In the genomic region with DNA sequence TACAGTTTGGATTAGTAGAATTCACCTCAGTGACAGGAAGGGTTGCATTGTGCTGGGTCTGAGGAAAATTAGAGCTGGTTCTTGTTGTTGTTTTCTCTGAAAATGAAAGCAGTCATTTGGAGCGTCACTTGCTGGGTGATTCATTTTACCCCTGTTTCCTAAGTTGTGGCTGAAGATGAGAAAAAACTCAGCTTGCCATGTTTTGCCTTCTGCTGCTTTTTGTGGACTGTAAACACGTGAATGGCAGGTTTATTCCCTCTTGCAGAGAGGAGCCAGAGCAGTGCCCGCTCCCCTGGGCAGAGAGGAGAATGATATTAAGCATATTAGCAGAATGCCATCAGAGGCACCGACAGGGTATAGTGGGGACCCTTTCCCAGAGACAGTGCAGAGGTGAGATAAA, we compare ENCODE assay signal across 8 mouse cellular contexts.
DNase-seq lines count a peak whose midpoint lies in the region; ATAC-seq and TF ChIP-seq lines count a peak whose summit lies in the region.

No protein-coding gene starts in this region.

- no peak for DNase-seq in left cerebral cortex, adult 2 months (ENCODE audit: extremely low spot score in 1 of 2, low spot score in 2 of 2)
- DNase-seq in left cerebral cortex, adult 11 months (ENCODE audit: low spot score): no peak
- peak; percentile 30 for DNase-seq in brain, embryonic 14.5 days (ENCODE audit: low read depth)
- no peak for DNase-seq in hindbrain, embryonic 14.5 days (ENCODE audit: low spot score)
- DNase-seq in midbrain, embryonic 14.5 days: no peak
- DNase-seq in left cerebral cortex, adult 8-10 months (ENCODE audit: low spot score in 2 of 2): no peak
- DNase-seq in thymus, postnatal 36 days: no peak

- H3K4me1 ChIP-seq in hindbrain, embryonic 14.5 days (replicated peaks; ENCODE audit: control insufficient read depth, insufficient read depth, low read length): peaks cover 52% of the 10 kb centered on the region
- peaks cover 39% of the 10 kb centered on the region for H3K4me1 ChIP-seq in midbrain, embryonic 14.5 days (ENCODE audit: control insufficient read depth, insufficient read depth, low read length)

- 4% methylated on average over 4 of the region's 4 CpGs for WGBS in hindbrain, embryonic 14.5 days
- 4% methylated on average over 4 of the region's 4 CpGs for WGBS in midbrain, embryonic 14.5 days

- intact Hi-C loops in left cerebral cortex, adult 2 months (cut with DNase I): no loop called here

- TF ChIP-seq CTCF in left cerebral cortex, adult 2 months (IDR thresholded peaks at IDR 0.05): no peak
- TF ChIP-seq CTCF in brain, embryonic 14.5 days (IDR thresholded peaks at IDR 0.05; ENCODE audit: borderline replicate concordance, extremely low read depth, insufficient read depth, insufficient read length): no peak

- peak overlapping the region; percentile 65 for H3K4me2 ChIP-seq in hindbrain, embryonic 14.5 days (replicated peaks)
- peak overlapping the region; percentile 70 for H3K4me2 ChIP-seq in midbrain, embryonic 14.5 days (ENCODE audit: low read length)

- ATAC-seq in hindbrain, embryonic 14.5 days (ENCODE audit: low FRiP score): no peak
- ATAC-seq in midbrain, embryonic 14.5 days (ENCODE audit: low FRiP score, low TSS enrichment): no peak
- ATAC-seq in megakaryocyte-erythroid progenitor cell, adult 5-6 weeks (replicated peaks; ENCODE audit: low FRiP score, low TSS enrichment, poor library complexity, severe bottlenecking): no peak

- no peaks in the 10 kb centered on the region for H3K27me3 ChIP-seq in hindbrain, embryonic 14.5 days (ENCODE audit: control insufficient read depth, insufficient read depth, low read length)
- no peaks in the 10 kb centered on the region for H3K27me3 ChIP-seq in midbrain, embryonic 14.5 days (ENCODE audit: control insufficient read depth, insufficient read depth, low read length)

- peak overlapping the region; percentile 88; the same call in 1 of the 2 replicates for H3K27ac ChIP-seq in left cerebral cortex, adult 2 months
- H3K27ac ChIP-seq in hindbrain, embryonic 14.5 days: peak overlapping the region; percentile 89; the same call in 1 of the 2 replicates
- peak overlapping the region; percentile 38; the same call in 1 of the 2 replicates for H3K27ac ChIP-seq in midbrain, embryonic 14.5 days (replicated peaks; ENCODE audit: low read depth, low read length)

- no peak for TF ChIP-seq POLR2A in brain, embryonic 14.5 days (IDR thresholded peaks at IDR 0.05; ENCODE audit: borderline replicate concordance, extremely low read depth, insufficient read depth, insufficient read length, poor library complexity, severe bottlenecking)

- peak overlapping the region; percentile 83 for H3K9ac ChIP-seq in hindbrain, embryonic 14.5 days
- H3K9ac ChIP-seq in midbrain, embryonic 14.5 days (replicated peaks; ENCODE audit: low read length): peak overlapping the region; percentile 80

- peak overlapping the region; percentile 89 for H3K4me3 ChIP-seq in left cerebral cortex, adult 2 months
- peak overlapping the region; percentile 56 for H3K4me3 ChIP-seq in hindbrain, embryonic 14.5 days (replicated peaks; ENCODE audit: low read length)
- H3K4me3 ChIP-seq in midbrain, embryonic 14.5 days (replicated peaks; ENCODE audit: low read depth, low read length): peak overlapping the region; percentile 65

- no peaks in the 10 kb centered on the region for H3K9me3 ChIP-seq in hindbrain, embryonic 14.5 days (ENCODE audit: control insufficient read depth, low read length)
- no peaks in the 10 kb centered on the region for H3K9me3 ChIP-seq in midbrain, embryonic 14.5 days (ENCODE audit: control insufficient read depth, low read length)

- no peaks in the 10 kb centered on the region for H3K36me3 ChIP-seq in hindbrain, embryonic 14.5 days (replicated peaks; ENCODE audit: control insufficient read depth, insufficient read depth)
- H3K36me3 ChIP-seq in midbrain, embryonic 14.5 days (ENCODE audit: control insufficient read depth, insufficient read depth, low read length): no peaks in the 10 kb centered on the region

Comparison
In these comparisons a context has a peak if more than half of its experiments do, and no peak if none do; other contexts are left out.
1. H3K27ac ChIP-seq: peak in every context shown above with its lines; median percentile 89 in hindbrain, embryonic 14.5 days; 88 in left cerebral cortex, adult 2 months; 38 in midbrain, embryonic 14.5 days.